Mouse (Mus musculus) right cerebral cortex, postnatal 10 days (tissue): ENCODE measurements around the gene Txnrd1.

Experiments
- DNase-seq, 2 experiments: peaks; one replicate each; pipeline ENCODE4 v3.0.0; 2021; ENCODE audit warnings: low spot score in 2 of 2

Txnrd1 gene

DNA sequence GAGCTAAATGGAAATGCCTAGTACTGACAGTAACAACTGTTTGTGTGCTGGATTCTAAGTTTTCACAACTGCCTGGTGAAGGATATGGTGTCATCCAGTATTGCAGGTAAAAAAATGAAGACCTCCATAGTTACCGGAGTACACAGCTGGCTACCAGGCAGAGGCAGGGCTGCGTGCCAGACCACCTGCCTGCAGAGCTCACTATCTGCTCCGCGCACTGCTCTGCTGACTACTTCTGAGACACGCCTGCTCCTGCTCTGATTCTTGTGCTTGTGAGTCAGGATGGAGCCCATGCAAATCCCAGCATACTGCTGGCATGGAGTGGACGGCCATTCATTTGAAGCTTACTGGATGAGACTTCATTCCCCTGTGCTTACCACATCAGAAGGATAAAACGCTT lies 30.1 kb downstream of the Txnrd1 start:
- peak in 1 of 2 experiments; percentile 28 for DNase-seq

DNA sequence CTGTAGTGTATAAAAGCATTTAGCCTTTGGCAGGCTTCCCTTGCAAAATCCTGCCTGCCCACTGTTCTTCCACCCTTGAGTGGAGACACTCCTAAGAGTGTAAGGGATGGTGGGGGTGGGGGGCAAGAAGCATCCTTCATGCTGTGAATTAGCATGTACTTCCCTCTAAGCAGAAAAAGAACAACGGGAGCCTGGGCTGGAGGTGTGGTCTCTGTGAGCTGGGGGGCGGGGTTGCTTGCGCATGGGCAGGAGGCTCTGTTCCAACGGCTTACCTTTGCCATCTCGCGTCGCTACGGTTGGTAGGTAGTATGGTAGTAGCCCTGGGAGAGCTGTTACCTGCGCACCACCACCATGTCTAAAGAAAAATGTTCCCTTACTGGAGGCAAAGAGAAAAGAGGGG lies 32.6 kb downstream of the Txnrd1 start, which contains the start of gene Eid3:
Eid3 (plus strand) TSS at position 271 of the 400 bp plus-strand sequence.
- DNase-seq = peak in 1 of 2 experiments; percentile 32

DNA sequence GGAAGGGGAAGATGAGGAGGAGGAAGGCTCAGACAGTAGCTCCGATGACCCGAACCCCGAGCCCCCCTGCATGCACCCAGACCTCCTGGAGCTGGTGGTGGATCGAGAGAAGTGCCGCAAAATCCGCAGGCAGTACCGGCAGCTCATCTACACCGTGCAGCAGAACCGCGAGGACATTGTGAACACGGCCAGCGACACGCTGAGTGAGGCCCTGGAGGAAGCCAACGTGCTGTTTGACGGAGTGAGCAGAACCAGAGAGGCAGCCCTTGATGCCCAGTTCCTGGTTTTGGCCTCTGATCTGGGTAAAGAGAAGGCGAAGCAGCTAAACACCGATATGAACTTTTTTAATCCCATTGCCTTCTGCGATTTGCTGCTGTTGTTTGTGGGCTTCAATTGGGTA lies 33.1 kb downstream of the Txnrd1 start:
- no peak for DNase-seq

DNA sequence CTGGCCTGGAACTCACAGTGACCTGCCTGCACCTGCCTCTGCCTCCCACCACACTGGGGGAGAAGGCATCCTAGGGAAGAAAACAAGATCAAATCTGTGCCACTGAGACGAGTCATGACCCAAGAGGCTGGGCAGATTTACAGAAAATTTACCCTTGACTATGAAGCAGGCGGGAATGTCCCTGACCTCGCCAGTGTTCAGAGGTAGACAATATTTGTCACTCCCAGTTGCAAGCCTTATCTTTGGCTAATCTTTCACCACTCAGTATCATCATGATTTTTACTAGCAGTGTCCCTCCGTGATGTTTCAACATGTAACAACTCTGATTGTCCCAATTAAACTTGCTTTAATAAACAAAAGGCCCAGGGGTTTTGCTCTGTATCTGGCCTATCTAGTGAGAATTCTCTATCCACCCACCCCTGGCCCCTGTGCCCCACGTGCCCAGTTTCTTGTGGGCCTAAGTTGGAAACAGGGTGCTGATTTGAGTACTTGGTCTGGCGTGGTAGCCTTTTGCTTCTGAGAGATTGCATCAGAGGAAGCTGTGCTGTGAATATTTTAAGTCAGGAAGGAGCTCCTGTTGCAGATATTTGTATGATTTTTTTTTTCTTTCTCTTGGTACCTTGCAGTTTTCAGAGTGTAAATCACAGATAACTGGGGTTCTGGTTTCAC lies 34.8 kb downstream of the Txnrd1 start:
- DNase-seq = no peak

DNA sequence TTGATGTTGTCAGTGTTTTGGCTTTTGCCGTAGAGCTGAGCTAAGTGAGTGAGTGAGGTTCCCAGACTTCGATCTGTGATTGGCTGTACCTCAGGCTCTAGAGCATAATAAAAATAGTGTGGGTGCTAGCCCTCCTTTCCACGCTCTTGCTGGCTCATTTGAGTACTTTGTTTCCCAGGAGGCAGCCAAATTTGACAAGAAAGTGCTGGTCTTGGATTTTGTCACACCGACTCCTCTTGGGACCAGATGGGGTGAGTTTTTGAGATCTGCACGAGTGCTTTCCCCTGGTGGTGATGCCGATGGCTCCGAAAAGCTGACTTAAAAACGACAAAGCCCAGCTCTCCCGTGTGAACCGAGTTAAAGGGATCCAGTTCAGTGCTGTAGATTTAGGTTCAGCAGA lies 41.7 kb downstream of the Txnrd1 start:
- DNase-seq = no peak

DNA sequence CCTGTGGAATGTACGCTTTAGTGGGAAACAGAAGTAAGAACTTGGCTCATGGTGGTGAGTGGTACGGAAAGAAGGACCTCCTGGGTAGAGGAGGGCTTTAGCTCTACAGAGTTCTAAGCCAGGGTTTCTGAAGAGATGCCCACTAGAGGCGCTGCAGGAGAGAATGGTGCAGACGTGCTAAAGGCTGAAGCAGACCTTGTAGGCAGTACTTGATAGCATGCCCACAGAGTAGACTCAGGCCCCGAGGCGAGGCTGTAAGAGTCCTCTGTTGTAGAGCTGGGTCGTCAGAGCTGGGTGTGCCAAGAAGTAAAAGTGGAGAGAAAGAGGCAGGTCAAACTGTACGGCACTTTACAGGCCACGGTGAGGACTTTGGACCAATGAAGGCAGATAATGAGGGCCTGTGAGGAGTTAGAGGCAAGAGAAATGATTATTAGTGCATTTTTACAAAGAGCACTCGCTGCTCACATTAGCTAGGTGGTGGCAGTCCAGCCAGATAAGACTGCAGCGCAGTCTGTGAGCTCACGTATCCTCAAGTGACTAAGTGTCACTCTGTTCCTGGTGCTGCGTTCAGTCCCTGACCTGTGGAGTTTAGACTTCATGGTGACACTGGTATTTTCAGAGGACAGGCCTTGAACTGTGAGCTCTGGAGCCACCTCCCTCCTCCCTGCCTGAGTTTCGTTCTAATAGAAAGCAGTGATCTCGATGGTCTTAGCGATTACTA lies 42.5 kb downstream of the Txnrd1 start:
- DNase-seq = peak in 1 of 2 experiments; percentile 49

DNA sequence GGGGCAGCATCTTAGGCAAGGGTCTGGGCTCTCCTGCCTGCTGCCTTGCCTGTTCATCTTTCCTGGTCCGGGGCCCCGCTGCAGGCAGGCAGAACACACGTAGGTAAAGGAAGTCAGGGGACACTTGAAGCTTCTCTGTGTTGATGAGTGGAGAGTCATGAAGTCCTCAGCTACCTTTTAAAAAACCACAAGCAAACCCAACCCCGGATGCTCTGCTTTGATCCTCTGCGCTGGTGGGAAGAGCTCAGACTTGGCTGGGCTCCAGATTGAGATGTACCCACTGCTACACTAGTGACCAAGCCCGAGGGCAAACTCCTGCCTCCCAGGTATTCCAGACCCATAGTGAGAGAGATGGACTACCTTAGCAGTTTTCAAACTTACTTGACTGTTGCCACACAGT lies 53.6 kb downstream of the Txnrd1 start:
- no peak for DNase-seq

DNA sequence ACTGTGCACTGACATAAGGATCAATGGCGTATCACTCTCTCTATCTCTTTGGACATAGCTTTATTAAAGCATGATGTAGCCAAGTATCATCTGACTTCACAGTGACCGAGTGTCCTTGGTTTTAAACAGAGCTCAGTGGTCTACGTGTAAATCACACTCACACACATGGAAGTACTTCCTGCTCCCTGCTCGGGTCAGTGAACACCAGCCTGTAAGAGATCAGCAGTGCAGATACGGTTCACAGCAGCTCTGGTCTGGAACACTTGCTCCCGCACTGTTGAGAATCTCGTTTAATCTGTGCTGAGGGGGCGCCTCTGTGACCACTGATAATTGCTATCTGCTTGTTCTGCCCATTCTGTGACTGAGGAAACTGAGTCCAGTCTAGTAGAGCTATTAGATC lies 54.8 kb downstream of the Txnrd1 start:
- no peak for DNase-seq

DNA sequence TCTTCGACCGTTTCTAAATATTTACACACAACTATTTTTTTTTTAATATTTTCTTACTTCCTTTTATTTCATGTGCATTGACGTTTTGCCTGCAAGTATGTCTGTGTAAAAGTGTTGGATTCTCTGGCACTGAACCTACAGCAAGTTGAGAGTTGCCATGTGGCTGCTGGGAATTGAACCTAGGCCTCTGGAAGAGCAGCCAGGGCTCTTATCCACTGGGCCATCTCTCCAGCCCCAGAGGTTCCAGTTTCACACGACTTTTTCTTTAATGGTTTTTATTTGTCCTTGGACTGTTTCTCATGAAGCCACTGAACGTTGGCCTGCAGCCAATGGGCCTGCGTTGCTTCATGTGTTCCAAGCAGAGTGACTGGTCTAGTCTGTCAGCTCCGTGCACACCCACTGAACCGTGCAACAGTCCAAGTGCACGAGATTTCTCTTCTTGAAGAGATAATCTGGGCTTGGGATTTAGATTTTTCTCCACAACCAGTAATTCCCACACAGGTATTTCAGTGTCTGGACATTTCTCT lies 55.8 kb downstream of the Txnrd1 start:
- DNase-seq = no peak

DNA sequence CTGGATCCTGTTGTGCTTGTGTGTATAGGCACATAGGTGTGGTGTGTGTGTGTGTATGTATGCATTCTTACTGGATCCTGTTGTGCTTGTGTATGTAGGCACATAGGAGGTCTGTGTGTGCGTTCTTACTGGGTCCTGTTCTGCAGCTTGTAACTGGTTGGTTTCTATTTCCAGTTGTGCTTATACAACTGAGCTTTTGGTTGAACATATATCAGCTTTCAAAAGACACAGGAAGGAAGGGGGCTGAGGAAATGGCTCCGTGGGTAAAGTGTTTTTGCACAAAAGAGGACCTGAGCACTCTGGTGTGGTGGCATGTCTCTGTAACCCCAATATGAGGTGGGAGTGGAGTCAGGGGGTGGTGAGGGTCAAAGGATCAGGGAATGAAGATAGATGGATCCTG lies 57.2 kb downstream of the Txnrd1 start:
- no peak for DNase-seq

DNA sequence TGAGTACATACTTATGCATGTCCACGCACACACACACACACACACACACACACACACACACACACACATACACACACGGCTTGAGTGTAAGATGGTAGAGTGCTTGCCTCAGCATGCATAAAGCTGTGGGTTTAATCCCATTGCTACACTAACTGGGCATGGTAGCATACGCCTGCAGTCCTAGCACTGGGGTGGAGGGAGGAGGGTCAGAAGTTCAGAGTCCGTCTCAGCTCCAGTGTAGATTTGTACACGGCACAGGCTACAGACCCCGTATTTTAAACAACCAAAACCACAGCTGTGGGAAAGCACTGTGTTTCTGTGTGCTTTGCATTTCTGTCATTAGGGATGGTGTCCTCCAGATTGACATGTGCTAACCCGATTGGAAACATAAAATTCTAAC lies 57.7 kb downstream of the Txnrd1 start:
- no peak for DNase-seq

DNA sequence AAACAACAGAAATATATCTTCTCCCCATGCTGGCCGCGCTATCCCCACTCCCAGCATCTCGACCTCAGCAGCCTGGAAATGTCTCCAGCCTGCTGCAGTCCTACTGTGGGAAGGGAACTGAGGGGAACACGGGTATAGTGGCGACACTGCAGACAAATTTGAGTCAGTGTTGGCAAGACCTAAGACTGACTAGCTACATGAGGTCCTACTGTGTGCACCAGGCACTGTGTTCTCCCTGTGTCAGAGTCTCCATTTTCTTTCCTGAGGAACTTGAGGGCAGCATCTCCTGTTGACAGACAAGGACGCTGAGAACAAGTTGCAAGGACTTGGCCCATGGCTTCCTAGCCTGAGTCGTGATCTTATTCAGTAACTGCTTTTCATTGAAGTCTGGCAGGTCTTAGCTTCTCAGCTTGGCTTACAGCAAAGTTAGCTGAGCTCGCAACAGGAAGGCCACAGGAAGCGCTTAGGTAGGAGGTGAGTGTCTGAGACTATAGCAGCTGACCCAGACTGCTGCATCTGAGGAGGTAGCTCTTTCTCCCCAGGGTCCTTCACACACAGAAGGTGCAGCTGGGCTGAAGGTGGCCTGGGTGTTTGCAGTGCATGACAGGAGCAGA lies 58.8 kb downstream of the Txnrd1 start:
- DNase-seq = no peak

DNA sequence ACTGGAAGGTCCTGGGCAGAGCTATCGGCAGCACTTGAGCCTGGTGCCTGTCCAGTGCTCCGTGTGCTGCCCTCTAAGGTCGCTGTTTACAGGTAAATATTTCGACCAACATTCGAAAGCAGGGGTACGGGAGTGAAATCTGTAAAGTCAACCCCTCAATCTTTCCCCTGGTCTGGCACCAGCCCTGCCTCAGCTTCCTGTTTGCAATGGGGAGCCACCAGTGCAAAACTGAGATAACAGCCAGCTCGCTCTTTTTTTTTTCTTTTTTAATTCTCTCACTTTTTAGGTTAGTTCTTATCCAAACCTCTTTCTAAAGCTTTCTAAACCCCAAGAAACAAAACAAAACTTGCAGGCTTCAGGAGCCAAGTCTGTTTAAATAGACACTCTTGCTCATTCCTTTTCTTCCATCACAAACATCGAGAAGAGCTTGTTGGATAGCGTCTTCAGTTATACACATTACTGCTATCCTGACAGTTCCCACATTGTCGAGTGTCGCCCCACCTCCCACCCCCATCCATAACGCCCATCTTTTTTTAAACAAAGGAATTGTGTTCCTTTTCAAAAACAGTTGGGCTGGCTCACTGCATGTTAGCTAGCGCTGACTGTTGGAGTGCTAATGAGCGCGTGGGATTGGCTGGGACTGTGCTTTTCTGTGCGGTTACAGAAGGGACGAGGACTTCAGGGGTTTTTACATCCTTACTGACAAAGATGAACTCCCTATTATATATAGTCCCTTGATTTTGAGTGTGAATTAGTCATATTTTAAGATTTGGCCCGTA lies 60.3 kb downstream of the Txnrd1 start:
- peak; percentile 68 to 72 for DNase-seq

DNA sequence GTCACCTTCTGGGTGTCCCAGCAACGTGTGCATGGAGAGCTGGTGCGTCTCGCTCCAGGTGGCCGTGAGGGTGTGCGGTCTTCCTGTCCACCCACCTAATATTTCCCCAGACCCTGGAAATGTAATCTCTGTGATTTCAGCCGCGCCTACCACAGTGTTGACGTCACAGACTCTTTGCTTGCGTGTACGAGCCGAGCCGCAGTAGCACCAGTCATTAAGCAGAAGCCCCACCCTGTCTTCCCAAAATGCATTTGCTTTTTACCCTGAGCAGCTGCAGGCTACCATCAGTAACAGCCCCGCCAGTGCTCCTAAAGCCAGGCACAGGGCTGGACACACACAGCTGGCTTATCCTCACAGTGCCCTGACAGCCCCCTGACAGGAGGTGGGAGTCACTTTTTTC lies 64.2 kb downstream of the Txnrd1 start:
- no peak for DNase-seq

DNA sequence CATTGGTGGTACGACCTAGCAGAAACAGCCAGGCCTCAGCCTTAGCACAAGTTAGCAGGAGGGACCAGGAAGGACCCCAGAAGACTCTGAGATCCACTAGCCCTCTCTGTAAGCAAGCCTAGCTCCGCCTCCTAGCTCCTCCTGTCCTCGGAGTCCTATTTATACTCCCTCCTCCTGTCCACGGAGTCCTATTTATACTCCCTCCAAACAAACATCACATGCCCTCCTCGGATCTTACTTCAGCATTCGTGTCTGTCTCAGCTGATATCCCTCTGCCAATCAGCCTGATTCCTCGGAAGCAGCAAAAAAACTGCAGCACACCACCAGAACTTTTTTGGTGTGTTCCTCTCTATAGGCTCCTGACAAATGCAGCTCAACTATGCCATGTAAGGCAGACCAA lies 65.1 kb downstream of the Txnrd1 start:
- no peak for DNase-seq

DNA sequence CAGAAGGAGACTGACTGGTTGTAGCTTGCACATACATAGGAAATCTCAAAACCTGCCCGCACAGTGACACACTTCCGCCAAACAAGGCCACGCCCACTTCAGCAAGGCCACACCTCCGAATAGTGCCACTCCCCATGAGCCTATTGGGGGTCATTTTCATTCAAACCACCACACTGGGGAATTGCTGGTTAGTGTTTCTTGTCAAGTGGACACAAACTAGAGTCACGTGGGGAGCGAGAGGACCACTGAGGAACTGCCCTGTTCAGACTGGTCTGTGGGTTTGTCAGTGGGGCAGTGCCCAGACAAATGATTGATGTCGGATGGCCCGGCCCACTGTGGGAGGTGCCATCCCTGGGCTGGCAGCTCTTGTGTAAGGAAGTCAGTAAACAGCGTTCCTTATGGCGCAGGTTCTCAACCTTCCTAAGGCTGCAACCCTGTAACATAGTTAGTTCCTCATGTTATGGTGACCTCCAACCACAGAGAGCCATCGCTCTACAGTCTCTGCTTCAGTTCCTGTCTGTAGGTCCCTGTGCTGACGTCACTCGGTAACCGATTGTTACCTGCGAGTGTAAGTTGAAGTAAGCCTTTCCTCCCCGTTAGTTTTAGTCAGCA lies 66.2 kb downstream of the Txnrd1 start:
- no peak for DNase-seq

DNA sequence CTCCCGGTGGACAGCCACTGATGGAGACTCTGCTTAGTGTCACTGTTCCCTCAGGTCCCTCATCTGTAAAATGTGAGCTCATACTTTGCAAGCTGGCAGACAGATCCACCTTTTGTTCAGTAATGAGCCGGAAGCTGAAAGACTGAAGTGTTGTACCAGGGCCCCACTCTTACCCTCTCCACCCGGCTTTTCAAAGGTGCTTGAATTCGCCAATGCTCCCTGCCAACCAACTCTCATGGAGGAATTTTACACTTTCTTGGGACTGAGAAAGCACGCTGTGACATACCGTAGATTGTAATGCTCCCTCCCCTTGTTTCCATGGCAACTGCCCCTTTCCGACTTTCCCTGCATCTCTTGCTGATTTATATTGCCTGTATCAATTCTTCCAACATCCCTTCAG lies 66.8 kb downstream of the Txnrd1 start:
- peak; percentile 73 to 78 for DNase-seq

DNA sequence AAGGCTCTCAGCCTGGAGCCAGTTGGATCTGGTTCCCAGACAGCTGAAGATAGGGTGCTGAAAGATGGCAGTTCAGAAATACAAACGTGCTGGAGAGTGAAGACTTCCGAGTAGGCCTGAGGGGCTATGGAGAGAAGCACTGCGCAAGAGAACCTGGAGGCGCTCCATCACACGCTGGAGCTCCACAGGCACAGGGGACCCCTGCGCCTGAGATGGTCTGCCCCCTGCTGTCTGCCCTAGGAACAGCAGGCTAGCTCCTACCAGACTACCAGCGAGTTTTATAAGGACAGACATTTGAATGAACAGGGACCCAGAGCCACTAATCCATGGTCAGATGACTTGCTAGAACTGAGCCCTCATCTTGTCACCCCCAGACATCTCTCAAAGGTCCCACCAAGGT lies 67.7 kb downstream of the Txnrd1 start:
- peak; percentile 78 to 85 for DNase-seq

DNA sequence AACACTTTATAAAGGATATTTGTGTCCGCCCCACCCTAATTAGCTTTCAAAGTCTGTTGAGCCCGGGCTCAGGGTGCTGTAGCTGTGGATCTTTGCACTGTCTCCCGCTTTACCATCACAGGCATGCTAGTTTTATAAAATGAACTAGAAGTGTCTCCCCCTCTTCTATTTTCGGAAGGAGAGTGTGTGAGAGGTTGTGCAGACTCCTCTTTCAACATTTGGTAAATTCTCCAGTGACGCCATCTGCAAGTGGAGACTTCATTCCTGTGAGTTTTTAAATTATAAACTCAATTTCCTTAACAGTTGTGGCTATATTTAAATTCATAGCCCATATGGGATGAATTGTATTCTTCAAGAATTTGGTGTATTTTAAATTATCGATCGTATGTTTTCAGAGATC lies 74.8 kb downstream of the Txnrd1 start:
- peak in 1 of 2 experiments; percentile 49 for DNase-seq

DNA sequence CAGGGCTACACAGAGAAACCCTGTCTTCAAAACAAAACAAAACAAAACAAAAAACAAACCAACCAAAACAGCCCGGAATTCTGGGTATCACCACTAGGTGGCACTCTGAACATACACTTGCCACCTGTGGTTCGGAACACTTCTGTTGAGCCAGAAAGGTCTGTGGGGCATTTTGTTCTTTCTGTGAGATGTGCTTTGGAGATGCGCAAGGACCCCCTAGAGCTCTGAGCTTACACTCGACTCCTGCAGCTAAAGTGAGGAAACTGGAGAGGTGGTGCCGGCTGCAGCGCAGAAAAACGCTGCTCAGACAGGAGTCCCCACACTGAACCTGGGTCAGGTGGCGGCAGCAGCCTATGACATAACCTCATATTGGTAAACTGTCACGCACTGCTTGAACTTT lies 75.6 kb downstream of the Txnrd1 start:
- DNase-seq = peak; percentile 67 to 79

DNA sequence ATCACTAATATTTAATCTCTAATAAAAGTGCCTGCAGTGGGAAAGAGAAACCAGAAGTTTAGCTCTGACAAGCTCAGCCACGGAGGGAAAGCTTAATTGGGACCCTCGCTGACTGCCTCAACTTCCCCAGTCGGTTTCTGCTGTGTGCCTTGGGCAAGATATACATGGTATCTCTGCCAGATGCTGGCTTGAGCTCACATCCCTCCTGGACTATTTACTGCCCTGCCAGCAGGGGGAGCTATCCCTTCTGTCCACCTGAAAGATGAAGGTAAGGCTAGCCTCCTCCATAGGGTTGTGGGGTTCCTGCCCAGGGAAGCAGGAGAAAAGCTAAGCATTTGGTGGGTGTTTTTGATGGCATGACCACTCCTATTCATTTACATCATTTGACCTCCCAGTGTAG lies 76.4 kb downstream of the Txnrd1 start:
- DNase-seq = no peak

DNA sequence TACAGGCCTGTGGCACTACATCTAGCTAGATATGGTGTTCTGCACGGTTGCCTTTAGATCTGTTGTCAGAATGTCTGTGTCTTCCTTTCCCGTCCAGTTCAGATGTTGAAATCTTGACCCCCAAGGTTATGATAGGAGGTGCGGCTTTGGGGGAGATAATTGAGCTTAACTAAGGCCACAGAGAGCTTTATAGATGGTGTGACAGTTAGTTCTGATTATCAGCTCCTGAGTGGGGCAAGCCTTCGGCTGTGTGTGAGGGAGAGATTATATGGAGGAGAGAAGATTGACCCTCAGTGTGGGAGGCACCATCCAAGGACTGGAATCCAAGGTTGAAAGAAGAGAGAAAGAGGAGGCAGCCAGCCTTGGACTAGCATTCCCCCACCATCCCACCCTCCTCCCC lies 79.5 kb downstream of the Txnrd1 start:
- DNase-seq = no peak
